Mouse (Mus musculus) layer of hippocampus, postnatal 36 days (tissue): ENCODE measurements around the gene Rae1. TPM values are rescaled to one million over a fixed set of nuclear protein-coding genes. Genes with fewer than 3 reads are reported as not detected.

Source experiments
- DNase-seq, 2 experiments: peaks; one replicate each; pipeline ENCODE4 v3.0.0; 2022
- total RNA-seq, 2 experiments: library from RNA; stranded (reverse); gene quantifications; 2 replicates each; pipeline ENCODE4 v1.2.3; 2021

Rae1 gene
- total RNA-seq, 2 experiments from 2014 or later: 72.9 to 77.0 TPM

DNA sequence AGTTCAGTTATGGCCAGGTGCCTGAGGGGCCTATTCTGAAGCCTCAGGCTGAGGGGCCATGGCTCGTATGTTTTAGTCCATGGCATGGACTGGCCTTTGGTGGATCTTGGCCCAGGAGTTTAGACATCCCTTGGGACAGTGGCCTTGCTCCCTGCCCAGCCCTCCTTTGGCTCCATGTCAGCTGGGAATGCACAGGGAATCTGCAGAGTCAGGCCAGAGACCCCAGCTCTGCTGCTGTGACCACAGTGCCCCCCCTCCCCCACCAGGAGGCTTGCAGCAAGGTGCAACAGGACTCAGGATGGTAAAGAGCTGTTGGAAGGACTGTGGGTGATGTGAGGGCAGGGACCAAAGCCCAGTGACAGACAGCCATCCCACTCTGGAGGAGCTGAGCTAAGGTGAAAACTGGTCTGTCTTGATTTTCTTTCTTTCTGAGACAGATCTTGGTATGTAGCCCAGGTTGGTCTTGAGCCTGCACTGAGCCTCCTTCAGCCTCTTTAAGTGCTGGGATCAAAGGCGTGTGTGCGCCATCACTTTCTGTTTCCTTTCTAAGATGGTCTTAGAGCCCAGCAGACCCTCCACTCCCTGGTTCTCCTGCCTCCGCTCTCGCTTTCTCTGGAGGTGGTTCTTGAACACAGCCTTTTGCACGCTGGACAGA is 27.4 kb downstream of the Rae1 start:
- DNase-seq: no peak

DNA sequence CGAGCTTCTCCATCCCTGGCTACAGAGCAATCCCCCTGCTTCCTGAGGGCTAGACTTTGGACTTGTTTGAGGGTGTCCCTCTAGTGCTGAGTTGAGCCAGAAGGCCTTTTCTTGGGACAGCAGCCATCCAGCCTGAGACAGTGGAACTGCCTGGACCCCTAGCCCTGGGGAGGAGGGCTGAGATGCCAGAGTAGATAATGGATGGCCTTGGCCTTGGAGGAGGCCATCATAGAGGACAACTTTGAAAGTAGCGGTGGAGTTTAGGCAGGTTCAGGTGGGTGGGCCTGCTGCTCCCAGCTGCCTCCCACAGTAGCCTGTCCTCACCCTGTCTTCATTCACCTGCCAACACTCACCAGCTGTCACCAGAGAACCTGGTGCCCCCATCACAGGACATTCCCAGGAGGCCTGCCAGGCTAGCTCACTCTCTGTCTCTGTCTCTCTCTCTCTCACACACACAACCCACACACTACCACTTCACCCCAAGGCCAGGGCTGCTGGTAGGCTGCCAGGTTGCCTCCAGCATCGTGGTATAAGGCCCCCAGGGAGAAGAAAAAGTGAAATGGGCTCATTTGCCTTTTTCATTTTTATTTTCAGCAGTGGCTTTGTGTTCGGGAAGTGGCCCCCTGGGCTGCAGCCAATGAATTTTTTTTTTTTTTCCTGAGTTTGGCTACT is 28.0 kb downstream of the Rae1 start:
- no peak for DNase-seq

DNA sequence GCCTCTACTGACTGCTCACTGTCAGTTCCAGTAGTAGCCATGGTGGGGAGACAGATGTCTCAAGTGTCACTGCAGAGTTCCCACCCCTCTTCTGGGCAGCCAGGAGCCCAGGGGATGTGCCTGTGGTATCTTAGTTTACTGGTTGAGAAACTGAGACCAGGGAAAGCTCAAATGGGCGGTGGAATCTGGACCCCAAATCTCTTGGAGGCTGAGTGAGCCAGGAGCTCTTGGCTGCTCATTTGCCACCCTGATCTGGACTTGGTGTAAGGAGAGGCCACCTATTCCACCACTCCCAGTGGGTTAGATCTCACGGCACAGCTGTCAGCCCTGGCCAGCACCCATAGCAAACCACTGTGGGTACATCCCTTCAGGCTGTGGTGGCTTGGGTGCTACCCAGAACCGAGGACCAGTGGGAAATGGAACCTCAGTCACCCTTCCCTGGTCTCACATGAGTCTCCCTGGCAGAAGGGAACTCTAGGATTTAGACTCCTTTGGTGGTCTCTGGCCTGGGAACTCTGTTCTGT is 28.7 kb downstream of the Rae1 start:
- no peak for DNase-seq

DNA sequence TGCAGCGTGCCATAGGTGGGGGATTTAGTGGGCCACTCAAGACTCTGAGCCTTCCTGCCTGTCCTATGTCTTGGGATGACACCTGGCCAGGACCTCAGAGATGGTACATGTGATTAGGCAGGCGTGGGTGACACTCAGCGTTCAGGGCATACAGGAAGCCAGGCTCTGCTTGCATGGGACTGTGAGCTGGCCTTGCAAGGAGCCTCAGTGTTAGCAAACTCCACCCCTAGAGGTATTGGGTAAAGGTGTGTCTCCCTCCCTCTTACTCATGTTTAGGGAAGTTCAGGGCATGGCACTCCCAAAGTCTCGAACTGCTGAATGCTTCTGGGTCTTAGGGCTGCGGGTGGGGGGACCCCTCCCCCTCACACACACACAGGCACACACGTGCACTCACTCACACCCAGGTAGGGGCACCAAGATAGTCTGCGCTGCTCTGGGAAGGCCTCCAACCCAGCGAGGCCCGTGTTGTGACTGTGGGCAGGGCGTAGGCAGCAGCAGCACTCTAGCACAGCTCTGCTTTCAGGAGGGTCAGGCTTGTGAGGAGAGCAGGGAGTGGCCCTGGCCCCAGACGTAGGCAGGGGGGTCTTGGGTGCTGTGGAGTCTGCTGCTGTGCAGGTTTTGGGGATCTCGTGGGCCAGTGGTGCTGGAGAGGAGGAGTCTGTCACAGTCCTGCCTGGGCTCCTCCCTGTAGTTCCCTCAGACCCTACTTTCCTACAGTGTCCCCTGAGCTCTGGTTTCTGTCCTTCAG is 30.8 kb downstream of the Rae1 start:
- DNase-seq: no peak

DNA sequence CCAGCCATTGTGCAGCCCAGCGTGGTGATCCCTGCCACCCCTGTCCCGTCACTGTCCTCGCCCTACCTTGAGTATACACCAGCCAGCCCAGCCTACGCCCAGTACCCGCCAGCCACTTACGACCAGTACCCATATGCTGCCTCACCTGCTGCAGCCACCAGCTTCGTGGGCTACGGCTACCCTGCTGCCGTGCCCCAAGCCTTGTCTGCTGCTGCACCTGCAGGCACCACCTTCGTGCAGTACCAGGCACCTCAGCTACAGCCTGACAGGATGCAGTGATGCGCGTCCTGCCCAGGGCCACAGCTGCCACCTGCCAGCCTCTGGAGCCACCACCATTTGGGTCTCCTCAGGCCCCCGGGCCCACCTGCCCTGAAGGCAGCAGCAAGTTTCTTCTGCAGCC is 33.6 kb downstream of the Rae1 start:
- DNase-seq: no peak

DNA sequence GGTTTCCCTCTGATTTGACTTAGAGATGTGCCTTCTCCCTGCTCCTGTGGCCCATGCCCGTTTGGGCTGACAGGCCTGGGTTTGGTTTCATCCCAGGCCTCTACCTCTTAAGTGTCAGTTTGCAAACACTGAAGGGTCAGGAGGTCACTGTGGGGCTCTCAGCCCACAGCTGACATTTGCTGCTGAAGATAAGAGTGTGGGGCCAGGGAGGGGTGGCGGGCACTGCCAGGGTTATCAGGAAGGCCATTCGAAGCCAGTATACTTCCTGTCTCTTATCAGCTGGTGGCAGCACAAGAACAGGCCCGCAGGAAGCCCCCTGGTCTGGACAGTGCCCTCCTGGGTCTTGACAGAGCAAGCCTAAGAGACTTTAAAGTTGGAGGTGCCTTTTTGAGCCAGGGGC is 35.1 kb downstream of the Rae1 start:
- DNase-seq: no peak

- no peak for DNase-seq
Observed at GRCm38 (mm10) chr2:173035653-173036052, 35.7 kb downstream of the Rae1 start.

GRCm38 (mm10) chr2:173036055-173036454 is 36.1 kb downstream of the Rae1 start:
- no peak for DNase-seq

DNA sequence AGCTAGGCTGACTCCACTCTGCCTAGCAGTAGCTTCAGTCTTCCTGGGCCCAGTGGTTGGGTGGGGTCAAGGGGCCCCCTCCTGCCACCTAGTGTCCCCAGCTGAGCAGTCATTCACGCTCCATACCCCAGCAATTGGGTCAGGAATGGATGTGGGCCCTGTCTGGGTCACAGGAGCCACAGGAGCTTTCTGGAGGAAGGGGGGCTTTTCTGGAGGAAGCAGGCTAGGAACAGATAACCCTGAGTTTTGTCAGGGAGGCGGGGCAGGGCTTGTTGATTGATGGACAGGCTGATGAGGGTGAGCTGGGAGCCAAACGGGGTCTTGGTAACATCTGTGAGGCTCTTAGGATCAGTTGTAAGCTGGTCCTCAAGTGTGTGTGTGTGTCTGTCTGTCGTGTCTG is 36.7 kb downstream of the Rae1 start:
- DNase-seq: no peak

- no peak for DNase-seq
Observed at GRCm38 (mm10) chr2:173037347-173037746, 37.4 kb downstream of the Rae1 start.

- no peak for DNase-seq
Observed at GRCm38 (mm10) chr2:173037827-173038607, 38.1 kb downstream of the Rae1 start.

DNA sequence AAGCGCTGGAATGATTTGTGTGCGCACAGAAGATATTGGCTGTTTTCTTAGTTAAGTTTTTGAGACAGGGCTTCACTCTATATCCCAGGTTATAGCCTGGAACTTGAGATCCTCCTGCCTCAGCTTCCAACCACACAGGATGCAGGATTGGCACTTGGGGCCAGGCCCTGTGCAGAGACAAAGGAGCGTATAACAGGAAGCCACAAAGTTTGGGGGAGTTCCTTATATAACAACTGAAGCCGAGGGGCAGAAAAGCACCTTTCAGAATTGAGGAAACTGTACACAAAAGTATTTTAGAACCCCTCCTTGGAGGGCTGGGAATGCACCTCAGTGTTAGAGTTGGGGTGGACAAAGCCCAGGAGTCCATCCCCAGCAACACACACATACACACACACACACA is 39.1 kb downstream of the Rae1 start:
- DNase-seq: no peak

- DNase-seq: no peak
Observed at GRCm38 (mm10) chr2:173040803-173041202, 40.9 kb downstream of the Rae1 start.

- DNase-seq: no peak
Observed at GRCm38 (mm10) chr2:173041242-173041641, 41.3 kb downstream of the Rae1 start.

DNA sequence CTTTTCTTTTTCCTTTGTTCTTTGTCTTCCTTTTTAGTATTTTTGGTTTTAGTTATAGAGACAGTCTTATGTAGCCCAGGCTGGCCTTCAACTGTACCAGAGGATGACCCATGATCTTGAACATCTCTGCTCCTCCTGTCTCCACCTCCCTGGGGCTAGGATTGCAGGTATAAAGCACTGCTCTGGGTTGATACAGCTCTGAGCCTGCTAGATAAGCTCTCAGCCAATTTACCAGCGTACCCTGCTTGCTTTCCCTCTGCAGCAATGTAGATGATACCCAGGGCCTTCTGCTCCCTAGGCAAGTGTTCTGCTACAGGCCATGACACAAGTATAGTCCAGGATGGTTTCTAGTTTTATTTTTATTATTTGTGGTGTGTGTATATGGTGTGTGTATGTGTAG is 42.0 kb downstream of the Rae1 start:
- DNase-seq: no peak

DNA sequence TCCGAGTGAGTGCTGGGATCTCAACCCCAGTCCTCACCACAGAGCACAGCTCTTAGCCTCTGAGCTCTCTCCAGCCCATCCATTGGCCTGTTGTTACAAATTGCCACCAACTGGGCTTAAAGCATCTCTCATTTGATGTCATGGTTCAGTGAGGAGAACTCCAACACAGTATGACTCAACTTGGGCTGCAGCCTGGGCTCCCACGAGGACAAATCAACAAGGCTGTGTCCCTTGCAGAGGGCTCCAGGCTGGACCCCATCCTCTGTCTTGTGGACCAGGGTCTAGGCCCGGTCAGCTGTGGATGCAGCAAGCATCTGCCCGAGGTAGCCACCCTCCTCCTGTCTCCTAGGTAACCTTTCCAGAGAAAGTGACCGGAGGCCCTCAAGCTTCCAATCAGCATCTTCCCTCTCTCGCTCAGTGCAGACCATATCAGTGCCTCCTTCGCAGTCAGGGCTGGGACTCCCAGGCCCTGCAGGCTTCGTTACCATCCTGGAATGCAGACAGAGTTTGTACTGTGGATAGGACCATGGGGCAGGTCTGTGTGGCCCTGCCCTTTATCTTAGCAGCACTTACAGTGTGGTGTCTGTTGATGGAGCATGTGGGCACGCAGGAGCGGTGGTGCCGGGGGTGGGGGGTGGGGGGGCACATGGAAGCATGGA is 42.7 kb downstream of the Rae1 start:
- DNase-seq: no peak

DNA sequence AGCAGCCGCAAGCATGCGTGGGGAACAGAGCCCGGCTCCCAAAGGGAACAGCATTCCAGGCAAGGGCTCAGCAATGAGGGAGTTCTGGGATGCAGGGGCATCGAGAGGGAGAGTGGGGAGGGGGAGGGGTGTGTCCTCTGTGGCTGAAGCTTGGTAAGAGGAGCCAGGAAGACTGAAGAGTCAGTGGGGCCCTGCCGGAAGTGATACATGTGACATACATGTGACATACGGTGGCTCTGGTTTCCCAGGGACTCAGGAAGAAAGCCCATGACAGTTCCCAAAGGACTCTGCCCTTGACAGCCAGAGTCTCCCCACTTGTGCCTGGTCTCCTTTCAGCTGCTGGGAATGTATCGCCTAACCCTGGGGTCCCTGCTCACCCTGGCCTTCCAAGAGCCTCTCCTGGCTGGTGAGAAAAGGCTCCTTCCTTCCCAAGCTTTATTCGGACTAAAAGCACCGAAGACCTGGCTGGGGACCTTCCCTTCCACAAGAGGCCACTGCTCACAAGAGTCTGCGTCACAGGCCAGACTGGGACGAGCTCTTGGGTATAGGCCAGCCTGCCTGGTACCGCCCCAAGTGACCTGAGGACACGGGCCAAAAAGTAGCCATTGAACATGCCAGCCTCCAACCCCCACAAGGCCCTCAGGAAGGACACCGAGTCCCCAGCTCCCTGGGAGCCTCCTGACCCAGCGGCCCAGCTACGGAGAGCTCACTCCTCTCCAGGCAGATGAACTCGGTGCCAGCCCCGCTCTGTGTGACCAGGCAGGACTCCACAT is 44.5 kb downstream of the Rae1 start:
- no peak for DNase-seq

DNA sequence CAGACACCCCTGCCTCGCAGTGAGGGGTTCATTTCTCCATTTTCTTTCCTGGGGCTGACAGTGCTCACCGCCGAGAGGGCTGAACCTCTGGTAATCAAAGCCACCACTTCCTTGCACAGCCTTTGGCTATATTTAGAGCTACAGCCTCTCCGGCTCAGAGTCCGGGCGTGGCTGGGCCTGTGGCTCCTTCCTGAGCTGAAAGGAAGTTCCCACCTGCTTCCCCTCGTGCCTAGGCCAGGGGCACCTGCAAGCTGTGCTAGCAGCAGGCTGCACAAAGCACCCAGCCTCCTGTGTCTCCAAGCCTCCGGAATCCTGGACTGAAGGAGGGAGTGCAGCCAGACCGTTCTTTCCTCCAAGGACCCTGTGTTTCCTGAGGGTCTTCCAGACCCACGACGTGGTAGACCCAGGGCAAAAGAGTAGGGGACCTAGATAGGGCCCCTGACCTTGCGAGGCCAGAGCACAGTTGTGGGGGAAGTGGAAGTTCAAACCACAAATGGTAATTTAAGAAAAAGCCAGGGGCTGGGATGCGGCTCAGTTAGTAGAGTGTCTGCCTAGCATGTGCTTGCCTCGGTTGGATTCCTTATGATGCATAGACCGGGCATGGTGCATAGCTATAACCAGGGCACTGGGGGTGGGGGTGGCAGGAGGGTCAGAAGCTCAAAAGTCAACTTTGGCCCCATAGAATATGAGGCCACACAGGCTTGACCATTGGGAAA is 46.8 kb downstream of the Rae1 start:
- DNase-seq: no peak

- DNase-seq: no peak
Observed at GRCm38 (mm10) chr2:173047471-173047870, 47.6 kb downstream of the Rae1 start.

DNA sequence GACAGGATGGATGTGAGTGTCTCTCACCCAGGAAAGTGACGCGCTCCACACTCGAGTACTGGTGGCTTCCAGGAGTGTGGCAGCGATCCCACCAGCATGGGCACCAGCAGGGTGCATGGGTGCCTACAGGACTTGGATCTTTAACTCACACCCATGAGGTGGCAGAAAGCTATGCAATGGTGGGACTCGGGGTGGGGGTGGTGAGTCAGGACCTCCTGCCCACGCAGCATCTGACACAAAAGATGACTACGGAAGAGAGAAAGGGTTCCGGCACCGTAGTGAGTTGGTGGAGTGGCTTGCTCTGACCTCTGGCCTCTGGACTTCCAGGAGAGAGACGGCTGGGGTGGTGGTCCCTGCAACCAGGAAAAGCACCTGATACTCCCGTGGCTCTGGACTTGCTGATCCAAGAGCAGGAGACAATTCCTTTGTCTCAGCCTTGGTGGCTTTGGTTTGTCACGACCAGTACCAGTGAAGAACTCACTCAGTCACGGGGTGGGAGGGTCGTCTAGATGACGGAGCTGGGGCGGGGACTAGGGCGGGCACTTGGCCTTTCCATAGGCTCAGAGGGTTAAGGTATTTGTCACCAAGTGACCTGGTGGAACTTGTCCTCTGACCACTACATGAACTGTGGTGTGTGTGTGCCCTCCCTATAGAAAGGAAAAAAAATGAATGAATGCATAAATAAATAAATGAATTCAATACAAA is 48.3 kb downstream of the Rae1 start:
- no peak for DNase-seq
